Mouse (Mus musculus) limb, embryonic 11.5 days (tissue): ENCODE measurements around the gene Tsks. TPM values are rescaled to one million over a fixed set of nuclear protein-coding genes. Genes with fewer than 3 reads are reported as not detected.

ENCODE experiments used
- ATAC-seq: fragments of 200-750 bp; cut with Nextera tagmentation; 2 replicates; pipeline ENCODE4 v1.8.0; 2017; ENCODE audit warnings: low read depth; ENCODE audit not compliant: insufficient number of reproducible peaks, low FRiP score, low TSS enrichment
- DNase-seq: peaks from one replicate; pipeline ENCODE4 v3.0.0-alpha.2; 2015; ENCODE audit warnings: low spot score
- H3K27ac ChIP-seq: fragments of 300-500 bp; sonication (generic); replicated peaks from 2 replicates; pipeline ENCODE4 v1.5.1; 2014; ENCODE audit warnings: low read depth, mild to moderate bottlenecking, low read length
- H3K27me3 ChIP-seq: fragments of 300-500 bp; sonication (generic); 2 replicates; pipeline ENCODE4 v1.6.1; 2014; ENCODE audit warnings: mild to moderate bottlenecking, low read length, mixed read lengths; ENCODE audit not compliant: control insufficient read depth, insufficient read depth
- H3K36me3 ChIP-seq: fragments of 300-500 bp; sonication (generic); 2 replicates; pipeline ENCODE4 v1.6.1; 2014; ENCODE audit warnings: mild to moderate bottlenecking, low read length, moderate library complexity, mixed read lengths; ENCODE audit not compliant: control insufficient read depth, insufficient read depth
- H3K4me1 ChIP-seq: fragments of 300-500 bp; sonication (generic); 2 replicates; pipeline ENCODE4 v1.6.1; 2014; ENCODE audit warnings: low read length, mixed read lengths; ENCODE audit not compliant: control insufficient read depth, insufficient read depth
- H3K4me2 ChIP-seq: fragments of 300-500 bp; sonication (generic); 2 replicates; pipeline ENCODE4 v1.6.1; 2014; ENCODE audit warnings: low read depth, mild to moderate bottlenecking, moderate library complexity; ENCODE audit not compliant: severe bottlenecking
- H3K4me3 ChIP-seq: fragments of 300-500 bp; sonication (generic); 2 replicates; pipeline ENCODE4 v1.5.1; 2014; ENCODE audit warnings: low read depth, low read length
- H3K9ac ChIP-seq: fragments of 300-500 bp; sonication (generic); 2 replicates; pipeline ENCODE4 v1.6.1; 2014; ENCODE audit warnings: mild to moderate bottlenecking, low read length
- H3K9me3 ChIP-seq: fragments of 300-500 bp; sonication (generic); 2 replicates; pipeline ENCODE4 v1.6.1; 2016; ENCODE audit warnings: low read length; ENCODE audit not compliant: control insufficient read depth
- WGBS: fragments of 180-500 bp; shearing (Covaris S2); extraction: QIAGEN DNeasy Blood & Tissue Kit; methylation state at CpG from one replicate; pipeline ENCODE4 v1.1.7; 2014; 5-methylcytosine and 5-hydroxymethylcytosine counted together
- polyA plus RNA-seq: library from polyadenylated mRNA; unstranded; fragments of >200 nt; fragmentation: Nextera tagmentation; extraction: Ambion mirVana; gene quantifications from 2 replicates; pipeline ENCODE4 v1.2.1, GENCODE M21; 2014

Tsks gene
- polyA plus RNA-seq, 1 experiment from 2014 or later, result 0.13 TPM

GRCm38 (mm10) chr7:44953561-44953960 is 10.6 kb downstream of the Tsks start:
- Histone ChIP-seq H3K27me3 (peaks cover 20% of the 10 kb centered on the region), H3K36me3 (no peaks in the 10 kb centered on the region), H3K4me2 (no peak overlapping the region), H3K9ac (no peak overlapping the region), H3K27ac (no peak overlapping the region), H3K4me1 (peaks cover 7% of the 10 kb centered on the region; the same call in 1 of the 2 replicates), H3K9me3 (no peaks in the 10 kb centered on the region), H3K4me3 (no peak overlapping the region)
- 51% methylated on average over 14 of the region's 14 CpGs for WGBS
- ATAC-seq (no peak), DNase-seq (no peak)

GRCm38 (mm10) chr7:44954091-44954885 is 11.3 kb downstream of the Tsks start:
- DNase-seq (no peak), ATAC-seq (no peak)
- Histone ChIP-seq H3K9ac (no peak overlapping the region), H3K4me3 (no peak overlapping the region), H3K9me3 (no peaks in the 10 kb centered on the region), H3K27ac (no peak overlapping the region), H3K27me3 (peaks cover 20% of the 10 kb centered on the region), H3K4me2 (no peak overlapping the region), H3K36me3 (no peaks in the 10 kb centered on the region), H3K4me1 (peaks cover 7% of the 10 kb centered on the region; the same call in 1 of the 2 replicates)
- WGBS, result 81% methylated on average over 12 of the region's 12 CpGs

- H3K4me3 ChIP-seq, result no peak overlapping the region
- DNase-seq (no peak), ATAC-seq (no peak)
- H3K4me2 ChIP-seq, result no peak overlapping the region
- H3K9ac ChIP-seq, result no peak overlapping the region
- H3K36me3 ChIP-seq, result no peaks in the 10 kb centered on the region
- H3K9me3 ChIP-seq, result no peaks in the 10 kb centered on the region
- peaks cover 7% of the 10 kb centered on the region; the same call in 1 of the 2 replicates for H3K4me1 ChIP-seq
- H3K27ac ChIP-seq, result no peak overlapping the region
- WGBS, result 63% methylated on average over 5 of the region's 5 CpGs
- H3K27me3 ChIP-seq, result peaks cover 12% of the 10 kb centered on the region; the same call in 1 of the 2 replicates
Observed at GRCm38 (mm10) chr7:44955628-44956027, 12.6 kb downstream of the Tsks start.

- H3K27ac ChIP-seq, result no peak overlapping the region
- no peak overlapping the region for H3K9ac ChIP-seq
- no peak overlapping the region for H3K4me3 ChIP-seq
- 52% methylated on average over 6 of the region's 6 CpGs for WGBS
- ATAC-seq, result no peak
- peaks cover 7% of the 10 kb centered on the region; the same call in 1 of the 2 replicates for H3K4me1 ChIP-seq
- no peak overlapping the region for H3K4me2 ChIP-seq
- H3K36me3 ChIP-seq, result no peaks in the 10 kb centered on the region; the same call in 1 of the 2 replicates
- peaks cover 7% of the 10 kb centered on the region; the same call in 1 of the 2 replicates for H3K27me3 ChIP-seq
- DNase-seq, result no peak
- no peaks in the 10 kb centered on the region for H3K9me3 ChIP-seq
Observed at GRCm38 (mm10) chr7:44956266-44956665, 13.3 kb downstream of the Tsks start.

GRCm38 (mm10) chr7:44957183-44957835 is 14.3 kb downstream of the Tsks start:
- H3K4me3 ChIP-seq, result no peak overlapping the region
- no peaks in the 10 kb centered on the region for H3K9me3 ChIP-seq
- peaks cover 2% of the 10 kb centered on the region; the same call in 1 of the 2 replicates for H3K4me1 ChIP-seq
- no peak overlapping the region for H3K27ac ChIP-seq
- no peak overlapping the region for H3K4me2 ChIP-seq
- H3K27me3 ChIP-seq, result no peaks in the 10 kb centered on the region
- 73% methylated on average over 20 of the region's 20 CpGs for WGBS
- no peaks in the 10 kb centered on the region; the same call in 1 of the 2 replicates for H3K36me3 ChIP-seq
- ATAC-seq (no peak), DNase-seq (no peak)
- no peak overlapping the region for H3K9ac ChIP-seq

- Histone ChIP-seq H3K4me3 (no peak overlapping the region), H3K9ac (no peak overlapping the region), H3K4me1 (no peaks in the 10 kb centered on the region), H3K9me3 (no peaks in the 10 kb centered on the region), H3K27ac (no peak overlapping the region), H3K4me2 (no peak overlapping the region), H3K27me3 (no peaks in the 10 kb centered on the region), H3K36me3 (no peaks in the 10 kb centered on the region; the same call in 1 of the 2 replicates)
- peak; percentile 52 for DNase-seq
- 58% methylated on average over 7 of the region's 7 CpGs for WGBS
- ATAC-seq, result no peak
Observed at GRCm38 (mm10) chr7:44958208-44958607, 15.2 kb downstream of the Tsks start.

GRCm38 (mm10) chr7:44959281-44959680 is 16.3 kb downstream of the Tsks start:
- Histone ChIP-seq H3K9me3 (no peaks in the 10 kb centered on the region), H3K4me2 (no peak overlapping the region), H3K27me3 (no peaks in the 10 kb centered on the region), H3K27ac (no peak overlapping the region), H3K4me3 (no peak overlapping the region), H3K4me1 (no peaks in the 10 kb centered on the region), H3K9ac (no peak overlapping the region), H3K36me3 (no peaks in the 10 kb centered on the region; the same call in 1 of the 2 replicates)
- WGBS, result 83% methylated on average over 8 of the region's 8 CpGs
- ATAC-seq (no peak), DNase-seq (no peak)

- WGBS, result 84% methylated on average over 10 of the region's 10 CpGs
- Histone ChIP-seq H3K27me3 (no peaks in the 10 kb centered on the region), H3K9ac (no peak overlapping the region)
Observed at GRCm38 (mm10) chr7:44959874-44960511, 17.0 kb downstream of the Tsks start.

More at GRCm38 (mm10) chr7:44959874-44960511, 17.0 kb downstream of the Tsks start:
- H3K4me2 ChIP-seq, result no peak overlapping the region
- ATAC-seq (no peak), DNase-seq (no peak)
- H3K36me3 ChIP-seq, result no peaks in the 10 kb centered on the region; the same call in 1 of the 2 replicates
- no peak overlapping the region for H3K27ac ChIP-seq
- H3K9me3 ChIP-seq, result no peaks in the 10 kb centered on the region
- no peak overlapping the region for H3K4me3 ChIP-seq
- no peaks in the 10 kb centered on the region for H3K4me1 ChIP-seq
